Mouse (Mus musculus): Measurements from ENCODE around the gene Gfer.

DNA sequence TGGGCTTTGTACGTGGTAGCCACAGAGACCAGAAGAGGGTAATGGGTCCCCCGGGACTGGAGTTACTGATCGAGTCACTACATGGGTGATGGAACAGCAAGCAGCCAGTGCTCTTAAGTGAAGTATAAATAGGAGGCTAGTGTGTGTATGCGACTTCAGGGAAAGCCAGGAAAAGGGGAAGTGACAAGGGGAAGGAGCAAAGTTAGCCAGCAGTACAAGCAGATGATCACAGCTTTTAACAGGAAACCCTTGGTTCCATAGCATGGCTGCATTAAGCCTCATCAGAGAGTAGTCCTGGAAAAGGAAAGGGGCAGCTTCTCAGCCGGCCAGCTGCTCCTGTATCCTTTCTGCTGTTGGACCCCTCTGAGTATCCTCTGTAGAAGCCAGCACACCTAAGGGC is 3.6 kb downstream of the Gfer start:
- no peak for TF ChIP-seq MYC (IDR thresholded peaks at IDR 0.05; ENCODE audit: low read depth, low read length)
- no peak for TF ChIP-seq KAT2A (IDR thresholded peaks at IDR 0.05; ENCODE audit: insufficient replicate concordance, low read length)
- TF ChIP-seq CTCF (conservative IDR thresholded peaks at IDR 0.05 in 1 of 2, IDR thresholded peaks at IDR 0.05 in 1 of 2; ENCODE audit: low read depth in 2 of 2, low read length in 2 of 2) = no peak
- no peak for TF ChIP-seq MAX (IDR thresholded peaks at IDR 0.05; ENCODE audit: low read length)
- no peak for TF ChIP-seq ZC3H11A (IDR thresholded peaks at IDR 0.05; ENCODE audit: low read depth, low read length)
- no peak for TF ChIP-seq POLR2A (IDR thresholded peaks at IDR 0.05; ENCODE audit: low read depth, low read length)
- TF ChIP-seq CHD1 (IDR thresholded peaks at IDR 0.05; ENCODE audit: low read depth, low read length) = no peak
- no peak for TF ChIP-seq USF2 (conservative IDR thresholded peaks at IDR 0.05; ENCODE audit: low read depth, low read length)
- TF ChIP-seq JUND (conservative IDR thresholded peaks at IDR 0.05; ENCODE audit: low read depth, low read length) = no peak
- TF ChIP-seq POLR2AphosphoS2 (IDR thresholded peaks at IDR 0.05; ENCODE audit: low read depth, low read length) = no peak
- TF ChIP-seq USF1 (IDR thresholded peaks at IDR 0.05; ENCODE audit: low read depth, low read length) = no peak
- TF ChIP-seq RAD21 (IDR thresholded peaks at IDR 0.05; ENCODE audit: low read depth, low read length) = no peak
- TF ChIP-seq MEF2A (IDR thresholded peaks at IDR 0.05; ENCODE audit: borderline replicate concordance, low read depth, low read length) = no peak
